Mouse (Mus musculus) intestine, embryonic 14.5 days (tissue): ENCODE data around the gene Dennd5a. TPM values are rescaled to one million over a fixed set of nuclear protein-coding genes. Genes with fewer than 3 reads are reported as not detected.

Experiments used
- ATAC-seq: fragments of 200-750 bp; cut with Nextera tagmentation; replicated peaks from 2 replicates; pipeline ENCODE4 v1.8.0; 2017; ENCODE audit warnings: low read depth, moderate number of reproducible peaks, moderate TSS enrichment, moderate library complexity; ENCODE audit not compliant: low FRiP score, low TSS enrichment
- DNase-seq: peaks from one replicate; pipeline ENCODE4 v3.0.0-alpha.2; 2018; ENCODE audit warnings: low spot score
- H3K27ac ChIP-seq: fragments of 300-500 bp; sonication (generic); 2 replicates; pipeline ENCODE4 v1.5.1; 2014; ENCODE audit warnings: low read depth, mild to moderate bottlenecking, control low read depth
- H3K27me3 ChIP-seq: fragments of 300-500 bp; sonication (generic); replicated peaks from 2 replicates; pipeline ENCODE4 v1.6.1; 2014; ENCODE audit warnings: low read length, control low read depth; ENCODE audit not compliant: control insufficient read depth, insufficient read depth
- H3K36me3 ChIP-seq: fragments of 300-500 bp; sonication (generic); 2 replicates; pipeline ENCODE4 v1.6.1; 2014; ENCODE audit warnings: low read length, control low read depth; ENCODE audit not compliant: control insufficient read depth, insufficient read depth
- H3K4me1 ChIP-seq: fragments of 300-500 bp; sonication (generic); replicated peaks from 2 replicates; pipeline ENCODE4 v1.6.1; 2014; ENCODE audit warnings: low read length, control low read depth, mixed read lengths; ENCODE audit not compliant: control insufficient read depth, insufficient read depth
- H3K4me2 ChIP-seq: fragments of 300-500 bp; sonication (generic); 2 replicates; pipeline ENCODE4 v1.6.1; 2014; ENCODE audit warnings: low read length
- H3K4me3 ChIP-seq: fragments of 300-500 bp; sonication (generic); 2 replicates; pipeline ENCODE4 v1.5.1; 2014; ENCODE audit warnings: low read depth, low read length, control low read depth, mixed read lengths
- H3K9ac ChIP-seq: fragments of 300-500 bp; sonication (generic); 2 replicates; pipeline ENCODE4 v1.6.1; 2014; ENCODE audit warnings: mild to moderate bottlenecking, low read length
- H3K9me3 ChIP-seq: fragments of 300-500 bp; sonication (generic); 2 replicates; pipeline ENCODE4 v1.6.1; 2016; ENCODE audit warnings: low read length, control low read depth; ENCODE audit not compliant: control insufficient read depth
- WGBS: fragments of 180-500 bp; shearing (Covaris S2); extraction: QIAGEN DNeasy Blood & Tissue Kit; methylation state at CpG from one replicate; pipeline ENCODE4 v1.1.7; 2014; 5-methylcytosine and 5-hydroxymethylcytosine counted together
- polyA plus RNA-seq: library from polyadenylated mRNA; unstranded; fragments of >200 nt; fragmentation: Nextera tagmentation; extraction: Ambion mirVana; gene quantifications from 2 replicates; pipeline ENCODE4 v1.2.1, GENCODE M21; 2014

The Dennd5a gene
- polyA plus RNA-seq, 1 experiment from 2014 or later = 42.6 TPM

DNA sequence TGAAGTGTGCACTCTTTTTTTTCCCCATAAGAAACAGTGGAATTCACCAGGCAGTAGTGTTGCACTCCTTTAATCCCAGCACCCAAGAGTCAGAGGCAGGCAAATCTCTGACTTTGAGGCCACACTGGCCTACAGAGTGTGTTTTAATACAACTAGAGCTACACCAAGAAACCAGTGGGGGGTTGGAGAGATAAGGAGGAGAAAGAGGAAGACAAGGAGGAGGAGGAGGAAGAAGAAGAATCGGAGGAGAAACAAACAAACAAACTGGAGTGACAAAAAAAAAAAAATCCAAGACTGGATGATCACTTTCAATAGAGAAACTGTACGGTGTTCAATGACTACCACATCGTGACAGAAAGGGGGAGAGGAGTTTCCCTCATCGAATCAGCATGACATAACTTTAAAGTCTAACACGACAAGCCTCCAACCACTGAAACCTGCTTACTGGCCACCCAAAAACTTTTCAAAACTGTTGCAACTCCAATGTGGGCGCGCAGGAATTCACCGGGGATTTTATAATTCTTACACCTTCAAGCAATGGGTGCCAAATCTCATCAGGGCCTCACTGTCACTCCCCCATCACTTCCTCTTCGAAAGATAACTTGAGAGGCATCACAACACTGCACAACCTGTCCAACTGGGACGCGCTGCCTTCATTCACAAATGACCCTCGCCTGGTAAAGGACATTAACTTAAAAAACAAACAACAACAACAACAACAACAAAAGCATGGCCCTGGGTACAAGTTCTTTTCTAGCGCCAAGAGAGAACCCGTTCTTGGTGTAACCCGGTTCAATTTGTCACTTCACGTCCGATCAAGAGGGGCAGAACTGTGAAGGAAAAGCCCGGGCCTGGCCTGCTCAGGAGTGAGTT is 1.2 kb downstream of the Dennd5a start:
- H3K4me3 ChIP-seq = peak overlapping the region; percentile 74
- H3K27ac ChIP-seq = peak overlapping the region; percentile 83; the same call in 1 of the 2 replicates
- peak; percentile 60 for DNase-seq
- whole genome bisulfite sequencing = 8% methylated on average over 18 of the region's 18 CpGs
- no peaks in the 10 kb centered on the region for H3K36me3 ChIP-seq
- peak; percentile 1; the same call in 1 of the 2 replicates for ATAC-seq
- H3K9me3 ChIP-seq = peaks cover 3% of the 10 kb centered on the region; the same call in 1 of the 2 replicates
- H3K27me3 ChIP-seq = no peaks in the 10 kb centered on the region
- peak overlapping the region; percentile 95 for H3K9ac ChIP-seq
- H3K4me1 ChIP-seq = peaks cover 42% of the 10 kb centered on the region
- peak overlapping the region; percentile 79 for H3K4me2 ChIP-seq

DNA sequence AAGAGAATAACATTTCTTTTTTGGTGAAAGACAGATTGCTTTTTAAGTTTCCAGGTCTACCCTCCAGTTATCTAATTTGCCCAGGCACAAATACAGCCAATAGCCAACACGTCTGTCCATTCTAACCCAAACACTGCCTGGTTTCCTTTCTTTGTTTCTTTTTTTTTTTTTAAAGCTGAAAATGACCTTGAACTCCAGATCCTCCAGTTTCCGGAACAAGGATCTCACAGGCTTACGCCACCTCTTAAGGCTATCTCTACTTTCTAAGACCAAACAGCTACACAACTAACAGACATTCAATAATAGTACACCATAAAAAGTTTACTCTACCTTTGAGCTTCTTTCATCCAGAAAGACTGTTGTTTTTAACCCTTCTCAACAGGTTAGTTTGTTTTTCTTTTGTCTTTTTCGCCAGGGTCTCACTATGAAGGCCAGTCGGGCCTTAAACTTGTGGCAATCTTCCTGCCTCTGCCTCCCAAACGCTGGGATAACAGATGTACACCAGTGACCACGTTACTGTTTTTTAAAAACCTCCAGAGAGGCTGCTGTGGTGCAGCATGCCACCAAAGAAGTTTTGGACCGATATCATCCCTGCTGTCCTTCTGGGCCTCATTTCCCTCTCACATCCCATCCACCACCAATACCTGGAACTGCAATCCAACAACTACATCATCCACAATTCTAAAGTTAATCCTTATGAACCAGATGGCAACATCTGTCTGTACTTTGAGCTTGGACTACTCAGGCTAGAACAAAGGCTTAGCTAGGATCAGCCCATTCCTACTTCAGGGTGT is 2.1 kb downstream of the Dennd5a start:
- H3K4me3 ChIP-seq = peak overlapping the region; percentile 74
- DNase-seq (no peak), ATAC-seq (no peak)
- H3K36me3 ChIP-seq = no peaks in the 10 kb centered on the region
- H3K4me2 ChIP-seq = peak overlapping the region; percentile 79
- peaks cover 42% of the 10 kb centered on the region for H3K4me1 ChIP-seq
- no peak overlapping the region for H3K27ac ChIP-seq
- H3K9me3 ChIP-seq = no peaks in the 10 kb centered on the region
- 77% methylated on average over 8 of the region's 8 CpGs for WGBS
- H3K27me3 ChIP-seq = no peaks in the 10 kb centered on the region
- no peak overlapping the region; the same call in 1 of the 2 replicates for H3K9ac ChIP-seq

DNA sequence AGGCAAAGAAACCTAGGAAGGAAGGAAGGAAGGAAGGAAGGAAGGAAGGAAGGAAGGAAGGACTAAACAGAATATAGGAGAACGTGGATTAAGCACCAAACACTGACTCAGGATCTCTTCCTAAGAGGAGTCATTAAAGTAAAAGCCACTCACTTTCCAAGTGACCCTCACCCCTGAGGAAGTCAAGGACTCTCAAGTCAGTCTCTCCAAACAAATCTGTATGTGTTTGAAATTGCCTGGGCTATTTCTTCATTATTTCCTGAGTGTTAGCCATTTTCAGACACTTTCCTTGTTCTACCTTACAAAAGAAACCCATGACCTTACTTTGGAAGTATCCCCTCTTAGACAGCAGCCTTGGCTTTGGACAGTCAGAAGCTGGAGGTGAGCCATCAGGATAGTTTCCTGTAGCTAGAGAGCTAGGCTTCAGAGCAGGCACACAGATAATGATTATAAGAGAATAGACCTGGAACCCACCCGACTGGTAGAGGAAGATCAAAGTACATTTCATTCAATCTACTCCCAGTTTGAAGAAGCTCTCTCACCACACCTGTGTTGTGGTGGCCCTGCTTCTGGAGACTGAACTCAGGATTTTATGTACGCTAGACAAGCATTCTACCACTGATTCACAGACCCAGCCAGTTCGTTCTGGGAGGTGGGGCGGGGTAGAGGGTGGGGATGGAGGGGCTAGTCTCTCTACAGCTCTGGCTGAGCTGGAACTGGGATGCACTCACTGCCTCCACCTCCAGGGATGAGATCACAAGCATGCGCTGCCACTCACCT is 5.5 kb downstream of the Dennd5a start:
- Histone ChIP-seq H3K9me3 (no peaks in the 10 kb centered on the region), H3K4me2 (no peak overlapping the region), H3K4me1 (peaks cover 38% of the 10 kb centered on the region), H3K4me3 (no peak overlapping the region), H3K36me3 (no peaks in the 10 kb centered on the region), H3K27ac (no peak overlapping the region), H3K27me3 (no peaks in the 10 kb centered on the region), H3K9ac (no peak overlapping the region)
- 49% methylated on average over 6 of the region's 6 CpGs for WGBS
- ATAC-seq (no peak), DNase-seq (no peak)

DNA sequence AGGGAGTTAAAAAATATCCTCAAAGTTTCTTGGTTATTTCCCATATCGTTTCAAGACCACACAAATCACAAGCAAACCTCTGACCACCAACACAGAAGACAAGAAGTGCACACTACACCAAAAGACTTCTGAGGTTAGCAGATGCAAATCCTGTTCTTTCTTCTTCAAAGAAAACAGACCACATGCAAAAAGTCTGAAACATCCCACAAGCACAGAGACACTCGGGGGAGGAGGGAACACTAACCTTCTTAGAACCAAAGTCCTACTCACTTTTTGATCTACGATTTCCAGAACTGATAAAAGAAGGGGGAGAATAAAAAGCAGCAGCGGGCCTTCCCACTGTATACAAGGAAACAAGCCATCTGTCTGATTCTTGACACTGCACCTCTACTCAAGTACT is 9.0 kb downstream of the Dennd5a start:
- no peak overlapping the region for H3K27ac ChIP-seq
- ATAC-seq = no peak
- no peak overlapping the region for H3K4me2 ChIP-seq
- no peak overlapping the region for H3K9ac ChIP-seq
- WGBS = 63% methylated on average over 4 of the region's 4 CpGs
- no peak overlapping the region for H3K4me3 ChIP-seq
- H3K9me3 ChIP-seq = no peaks in the 10 kb centered on the region
- DNase-seq = no peak
- H3K36me3 ChIP-seq = no peaks in the 10 kb centered on the region
- H3K4me1 ChIP-seq = peaks cover 22% of the 10 kb centered on the region
- no peaks in the 10 kb centered on the region for H3K27me3 ChIP-seq

GRCm38 (mm10) chr7:109944421-109945034 is 15.7 kb downstream of the Dennd5a start:
- Histone ChIP-seq H3K27ac (no peak overlapping the region), H3K36me3 (no peaks in the 10 kb centered on the region), H3K4me1 (0 out of 2 replicates have a peak, but pooled peaks cover 3% of the 10 kb centered on the region), H3K9me3 (no peaks in the 10 kb centered on the region), H3K4me2 (no peak overlapping the region), H3K27me3 (no peaks in the 10 kb centered on the region), H3K9ac (no peak overlapping the region), H3K4me3 (no peak overlapping the region)
- no peak for ATAC-seq
- 68% methylated on average over 6 of the region's 6 CpGs for WGBS
- no peak for DNase-seq

DNA sequence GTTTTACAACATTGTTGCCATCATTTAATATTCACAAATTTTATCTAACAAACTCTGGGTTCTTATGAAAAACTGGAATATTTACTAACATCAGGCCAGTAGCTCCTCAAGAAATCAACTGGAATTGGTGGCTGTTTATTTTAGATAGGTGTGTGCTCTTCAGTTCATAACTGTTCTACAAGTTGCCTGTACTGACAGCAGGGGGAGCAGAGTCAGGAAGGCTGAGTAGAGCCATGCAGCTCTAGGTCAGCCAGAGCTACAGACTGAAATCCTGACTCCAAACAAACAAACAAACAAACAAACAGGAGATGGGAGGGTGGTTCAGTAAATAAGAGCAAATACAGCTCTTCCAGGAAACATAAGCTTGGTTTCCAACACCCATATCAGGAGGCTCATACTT is 30.6 kb downstream of the Dennd5a start:
- ATAC-seq = no peak
- Histone ChIP-seq H3K9ac (no peak overlapping the region), H3K4me3 (no peak overlapping the region), H3K4me2 (no peak overlapping the region), H3K27ac (no peak overlapping the region), H3K27me3 (no peaks in the 10 kb centered on the region), H3K9me3 (no peaks in the 10 kb centered on the region), H3K4me1 (no peaks in the 10 kb centered on the region), H3K36me3 (peaks cover 70% of the 10 kb centered on the region)
- no peak for DNase-seq

DNA sequence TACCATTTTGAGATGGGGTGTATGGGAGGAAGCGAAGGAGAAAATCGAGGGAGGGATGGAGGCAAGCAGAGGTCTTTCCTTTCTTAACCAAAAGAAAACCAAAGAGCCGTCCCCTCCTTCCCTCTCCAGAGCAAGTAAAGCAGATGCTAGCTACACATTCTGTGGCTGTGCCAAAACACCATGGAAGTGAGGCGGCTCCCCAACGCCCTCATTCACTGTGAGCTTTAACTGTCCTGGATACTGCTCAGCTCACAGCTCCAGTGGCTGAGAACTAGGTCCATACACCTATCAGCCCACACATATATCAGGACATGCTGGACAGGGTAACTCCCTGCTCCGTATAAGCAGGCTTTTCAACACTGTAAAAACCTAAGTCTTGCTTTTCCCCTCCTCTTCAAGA is 31.9 kb downstream of the Dennd5a start:
- Histone ChIP-seq H3K4me3 (no peak overlapping the region), H3K9me3 (no peaks in the 10 kb centered on the region), H3K9ac (no peak overlapping the region), H3K4me2 (no peak overlapping the region), H3K27ac (no peak overlapping the region), H3K27me3 (no peaks in the 10 kb centered on the region), H3K4me1 (no peaks in the 10 kb centered on the region), H3K36me3 (peaks cover 58% of the 10 kb centered on the region)
- ATAC-seq = no peak
- WGBS = 91% methylated on average over 6 of the region's 6 CpGs
- DNase-seq = no peak

GRCm38 (mm10) chr7:109924965-109925364 is 35.3 kb downstream of the Dennd5a start:
- WGBS = 74% methylated on average over 2 of the region's 2 CpGs
- Histone ChIP-seq H3K36me3 (peaks cover 58% of the 10 kb centered on the region), H3K9me3 (no peaks in the 10 kb centered on the region), H3K4me1 (no peaks in the 10 kb centered on the region), H3K27me3 (no peaks in the 10 kb centered on the region), H3K27ac (no peak overlapping the region), H3K4me3 (no peak overlapping the region), H3K4me2 (no peak overlapping the region), H3K9ac (no peak overlapping the region)
- ATAC-seq = no peak
- DNase-seq = no peak
